ENCODE assay signal across 8 mouse cellular contexts in genomic region chr7:35754886-35755168, GRCm38 (mm10). TPM values are rescaled to one million over a fixed set of nuclear protein-coding genes. Genes with fewer than 3 reads are reported as not detected.
DNase-seq lines count a peak whose midpoint lies in the region; ATAC-seq and TF ChIP-seq lines count a peak whose summit lies in the region.

No protein-coding gene starts in this region.

- peak overlapping the region; percentile 77 for H3K27ac ChIP-seq in spleen, adult 2 months (ENCODE audit: insufficient read depth, low read length)
- H3K27ac ChIP-seq in limb, embryonic 15.5 days = peak overlapping the region; percentile 72
- H3K27ac ChIP-seq in stomach, embryonic 16.5 days (ENCODE audit: low read length) = no peak overlapping the region; the same call in 1 of the 2 replicates

- ATAC-seq in erythroblast, adult 5-6 weeks (replicated peaks; ENCODE audit: low FRiP score, poor library complexity, severe bottlenecking) = no peak
- no peak for ATAC-seq in limb, embryonic 15.5 days (ENCODE audit: insufficient number of reproducible peaks, low FRiP score, low TSS enrichment, low read depth)
- ATAC-seq in stomach, embryonic 16.5 days (ENCODE audit: insufficient read depth, low FRiP score) = no peak

- H3K36me3 ChIP-seq in erythroblast, embryonic 14.5 days (ENCODE audit: control insufficient read depth) = no peaks in the 10 kb centered on the region
- no peaks in the 10 kb centered on the region for H3K36me3 ChIP-seq in spleen, adult 2 months (ENCODE audit: control insufficient read depth, insufficient read depth, low read length)
- H3K36me3 ChIP-seq in limb, embryonic 15.5 days = peaks cover 16% of the 10 kb centered on the region
- H3K36me3 ChIP-seq in stomach, embryonic 16.5 days (ENCODE audit: control insufficient read depth, insufficient read depth, low read length) = peaks cover under 1% of the 10 kb centered on the region; the same call in 1 of the 2 replicates

- H3K4me3 ChIP-seq in erythroblast, embryonic 14.5 days (replicated peaks) = peak overlapping the region; percentile 75
- peak overlapping the region; percentile 84; the same call in 1 of the 2 replicates for H3K4me3 ChIP-seq in spleen, adult 2 months (ENCODE audit: extremely low read depth, insufficient read depth, insufficient read length)
- H3K4me3 ChIP-seq in limb, embryonic 15.5 days = peak overlapping the region; percentile 86
- peak overlapping the region; percentile 66 for H3K4me3 ChIP-seq in stomach, embryonic 16.5 days (replicated peaks; ENCODE audit: low read length)

- no peak for TF ChIP-seq CTCF in spleen, adult 2 months (IDR thresholded peaks at IDR 0.05; ENCODE audit: extremely low read depth, insufficient read depth, insufficient read length, insufficient replicate concordance)

- peaks cover 9% of the 10 kb centered on the region for H3K27me3 ChIP-seq in erythroblast, embryonic 14.5 days (ENCODE audit: control insufficient read depth)
- no peaks in the 10 kb centered on the region for H3K27me3 ChIP-seq in spleen, adult 2 months (ENCODE audit: control insufficient read depth, insufficient read depth, low read length)
- H3K27me3 ChIP-seq in limb, embryonic 15.5 days = no peaks in the 10 kb centered on the region
- no peaks in the 10 kb centered on the region for H3K27me3 ChIP-seq in stomach, embryonic 16.5 days (ENCODE audit: control insufficient read depth, insufficient read depth, low read length)

- 77% methylated on average over 4 of the region's 4 CpGs for whole genome bisulfite sequencing in spleen, adult 2 months
- 57% methylated on average over 4 of the region's 4 CpGs for WGBS in limb, embryonic 15.5 days
- WGBS in stomach, embryonic 16.5 days = 65% methylated on average over 4 of the region's 4 CpGs

- H3K9ac ChIP-seq in limb, embryonic 15.5 days = peak overlapping the region; percentile 26; the same call in 1 of the 2 replicates
- H3K9ac ChIP-seq in stomach, embryonic 16.5 days (ENCODE audit: low read length) = peak overlapping the region; percentile 76

- peaks cover 17% of the 10 kb centered on the region for H3K4me1 ChIP-seq in erythroblast, embryonic 14.5 days (ENCODE audit: control insufficient read depth)
- no peaks in the 10 kb centered on the region; the same call in 1 of the 2 replicates for H3K4me1 ChIP-seq in spleen, adult 2 months (ENCODE audit: control insufficient read depth, insufficient read depth, insufficient read length)
- H3K4me1 ChIP-seq in limb, embryonic 15.5 days = peaks cover 11% of the 10 kb centered on the region
- peaks cover 8% of the 10 kb centered on the region for H3K4me1 ChIP-seq in stomach, embryonic 16.5 days (ENCODE audit: control insufficient read depth, insufficient read depth, low read length)

- TF ChIP-seq POLR2A in spleen, adult 2 months (IDR thresholded peaks at IDR 0.05; ENCODE audit: low read depth, low read length) = no peak

- no peaks in the 10 kb centered on the region for H3K9me3 ChIP-seq in erythroblast, embryonic 14.5 days (ENCODE audit: control insufficient read depth, low read length)
- H3K9me3 ChIP-seq in limb, embryonic 15.5 days = no peaks in the 10 kb centered on the region
- H3K9me3 ChIP-seq in stomach, embryonic 16.5 days (replicated peaks; ENCODE audit: control insufficient read depth, low read length) = 0 out of 2 replicates have a peak, but pooled peaks cover 2% of the 10 kb centered on the region

- peak overlapping the region; percentile 96 for H3K4me2 ChIP-seq in limb, embryonic 15.5 days
- peak overlapping the region; percentile 97 for H3K4me2 ChIP-seq in stomach, embryonic 16.5 days (ENCODE audit: low read depth, low read length)

- no peak for DNase-seq in spleen, adult 2 months (ENCODE audit: low read depth in 1 of 2, low spot score in 2 of 2)
- no peak for DNase-seq in spleen, adult 18-20 months
- DNase-seq in right cerebral cortex, postnatal 4 days = no peak
- DNase-seq in urinary bladder, adult 18-20 months (ENCODE audit: low spot score in 2 of 2) = no peak

RNA-seq across cellular contexts. Expression of gene Dpy19l3, which starts 0.6 kb away (rescaled TPM):
- polyA plus RNA-seq in erythroblast, embryonic 14.5 days (2012) = 0.10 and 0.11 TPM in 2 replicates
- total RNA-seq in erythroblast, adult 5-6 weeks (2015; ENCODE audit: low replicate concordance) = 2.7 and 23.4 TPM in 2 replicates
- total RNA-seq in erythroblast, adult 5-6 weeks (2017; ENCODE audit: low replicate concordance) = 0.84 and 2.5 TPM in 2 replicates
- 7.3 and 8.9 TPM in 2 replicates for polyA plus RNA-seq in spleen, adult 2 months (2012; rRNA removed)
- 22.0 and 27.8 TPM in 2 replicates for polyA plus RNA-seq in limb, embryonic 15.5 days (2015; fragmentation: Nextera tagmentation; extraction: Ambion mirVana)
- 18.0 and 21.1 TPM in 2 replicates for polyA plus RNA-seq in stomach, embryonic 16.5 days (2015; fragmentation: Nextera tagmentation; extraction: Ambion mirVana)

RNA-seq across cellular contexts. Expression of gene Zfp507, which starts 48.0 kb away (rescaled TPM):
- 0.15 and 0.24 TPM in 2 replicates for polyA plus RNA-seq in erythroblast, embryonic 14.5 days (2012)
- total RNA-seq in erythroblast, adult 5-6 weeks (2015; ENCODE audit: low replicate concordance) = 1.2 and 1.9 TPM in 2 replicates
- total RNA-seq in erythroblast, adult 5-6 weeks (2017; ENCODE audit: low replicate concordance) = 2.6 and 3.8 TPM in 2 replicates
- polyA plus RNA-seq in spleen, adult 2 months (2012; rRNA removed) = 5.0 and 6.4 TPM in 2 replicates
- 17.5 and 18.5 TPM in 2 replicates for polyA plus RNA-seq in limb, embryonic 15.5 days (2015; fragmentation: Nextera tagmentation; extraction: Ambion mirVana)
- polyA plus RNA-seq in stomach, embryonic 16.5 days (2015; fragmentation: Nextera tagmentation; extraction: Ambion mirVana) = 12.5 and 13.3 TPM in 2 replicates
